Mouse (Mus musculus) intestine, embryonic 15.5 days (tissue): ENCODE measurements at regions not wholly inside any gene's neighbourhood (a gene's known extent, or its start where the extent isn't known, plus 50 kb on each side); places are given as distances from the start of the nearest gene placed in this dataset.
"Not testable (repeated sequence)": the region's sequence is repeated elsewhere in the genome, so short reads cannot be mapped to it uniquely, and the experiment has no call there.

Experiments used
- ATAC-seq: fragments of 200-750 bp; cut with Nextera tagmentation; 2 replicates; pipeline ENCODE4 v1.8.0; 2017; ENCODE audit warnings: moderate TSS enrichment, moderate library complexity
- H3K27ac ChIP-seq: fragments of 300-500 bp; sonication (generic); 2 replicates; pipeline ENCODE4 v1.5.1; 2015; ENCODE audit warnings: mild to moderate bottlenecking, inconsistent platforms
- H3K27me3 ChIP-seq: fragments of 300-500 bp; sonication (generic); replicated peaks from 2 replicates; pipeline ENCODE4 v1.6.1; 2015; ENCODE audit warnings: inconsistent platforms
- H3K36me3 ChIP-seq: fragments of 300-500 bp; sonication (generic); 2 replicates; pipeline ENCODE4 v1.6.1; 2015; ENCODE audit warnings: inconsistent platforms
- H3K4me1 ChIP-seq: fragments of 300-500 bp; sonication (generic); replicated peaks from 2 replicates; pipeline ENCODE4 v1.6.1; 2015; ENCODE audit warnings: inconsistent platforms
- H3K4me2 ChIP-seq: fragments of 300-500 bp; sonication (generic); replicated peaks from 2 replicates; pipeline ENCODE4 v1.6.1; 2015; ENCODE audit warnings: mild to moderate bottlenecking, inconsistent platforms
- H3K4me3 ChIP-seq: fragments of 300-500 bp; sonication (generic); replicated peaks from 2 replicates; pipeline ENCODE4 v1.5.1; 2015; ENCODE audit warnings: inconsistent platforms
- H3K9ac ChIP-seq: fragments of 300-500 bp; sonication (generic); 2 replicates; pipeline ENCODE4 v1.6.1; 2015; ENCODE audit warnings: inconsistent platforms
- H3K9me3 ChIP-seq: fragments of 300-500 bp; sonication (generic); 2 replicates; pipeline ENCODE4 v1.6.1; 2016; ENCODE audit warnings: inconsistent platforms
- WGBS: fragments of 180-500 bp; shearing (Covaris S2); methylation state at CpG from one replicate; pipeline ENCODE4 v1.1.7; 2015; 5-methylcytosine and 5-hydroxymethylcytosine counted together

GRCm38 (mm10) chr5:134046086-134046485, 53.4 kb upstream of the Castor2 start:
- ATAC-seq: no peak
- no peak overlapping the region for H3K27ac ChIP-seq
- 79% methylated on average over 6 of the region's 6 CpGs for WGBS
- H3K9me3 ChIP-seq: no peaks in the 10 kb centered on the region
- no peak overlapping the region for H3K4me2 ChIP-seq
- H3K4me3 ChIP-seq: no peak overlapping the region
- H3K4me1 ChIP-seq: no peaks in the 10 kb centered on the region; the same call in 1 of the 2 replicates
- no peaks in the 10 kb centered on the region for H3K27me3 ChIP-seq
- H3K36me3 ChIP-seq: no peaks in the 10 kb centered on the region
- H3K9ac ChIP-seq: no peak overlapping the region

- H3K36me3 ChIP-seq, H3K9me3 ChIP-seq, ATAC-seq, H3K9ac ChIP-seq, H3K4me1 ChIP-seq, H3K4me3 ChIP-seq, H3K4me2 ChIP-seq, H3K27ac ChIP-seq, H3K27me3 ChIP-seq: not testable (repeated sequence)
- WGBS: 64% methylated on average over 1 of the region's 2 CpGs
These were observed 56.6 kb upstream of the Castor2 start for GRCm38 (mm10) chr5:134042938-134043337.

GRCm38 (mm10) chr5:134027316-134027966, 72.1 kb upstream of the Castor2 start:
- Histone ChIP-seq H3K9ac (no peak overlapping the region), H3K36me3 (no peaks in the 10 kb centered on the region), H3K27ac (no peak overlapping the region), H3K4me3 (no peak overlapping the region), H3K4me1 (no peaks in the 10 kb centered on the region), H3K27me3 (no peaks in the 10 kb centered on the region), H3K4me2 (no peak overlapping the region), H3K9me3 (no peaks in the 10 kb centered on the region)
- 50% methylated on average over 11 of the region's 11 CpGs for WGBS
- ATAC-seq: no peak

GRCm38 (mm10) chr5:134019651-134020432, 79.7 kb upstream of the Castor2 start:
- Histone ChIP-seq H3K36me3 (no peaks in the 10 kb centered on the region), H3K9me3 (no peaks in the 10 kb centered on the region), H3K27me3 (no peaks in the 10 kb centered on the region), H3K27ac (no peak overlapping the region), H3K4me1 (peaks cover 1% of the 10 kb centered on the region; the same call in 1 of the 2 replicates), H3K9ac (no peak overlapping the region), H3K4me2 (no peak overlapping the region), H3K4me3 (no peak overlapping the region)
- WGBS: 84% methylated on average over 13 of the region's 13 CpGs
- no peak for ATAC-seq

GRCm38 (mm10) chr5:134014257-134015163, 85.0 kb upstream of the Castor2 start:
- H3K27ac ChIP-seq: peak overlapping the region; percentile 74
- WGBS: 29% methylated on average over 13 of the region's 13 CpGs
- H3K9ac ChIP-seq: no peak overlapping the region
- H3K4me3 ChIP-seq: no peak overlapping the region
- H3K4me1 ChIP-seq: peaks cover 8% of the 10 kb centered on the region; the same call in 1 of the 2 replicates
- peak overlapping the region; percentile 35 for H3K4me2 ChIP-seq
- H3K36me3 ChIP-seq: no peaks in the 10 kb centered on the region
- H3K9me3 ChIP-seq: no peaks in the 10 kb centered on the region
- H3K27me3 ChIP-seq: no peaks in the 10 kb centered on the region
- ATAC-seq: peak; percentile 90

- Histone ChIP-seq H3K27ac (no peak overlapping the region), H3K9me3 (no peaks in the 10 kb centered on the region), H3K9ac (no peak overlapping the region), H3K36me3 (no peaks in the 10 kb centered on the region), H3K4me2 (no peak overlapping the region), H3K27me3 (no peaks in the 10 kb centered on the region), H3K4me3 (no peak overlapping the region), H3K4me1 (peaks cover 8% of the 10 kb centered on the region; the same call in 1 of the 2 replicates)
- no peak for ATAC-seq
- 79% methylated on average over 8 of the region's 8 CpGs for WGBS
These were observed 86.3 kb upstream of the Castor2 start for GRCm38 (mm10) chr5:134013206-134013605.

- Histone ChIP-seq H3K4me2 (no peak overlapping the region), H3K9ac (no peak overlapping the region), H3K36me3 (no peaks in the 10 kb centered on the region), H3K4me1 (peaks cover 10% of the 10 kb centered on the region), H3K4me3 (no peak overlapping the region), H3K9me3 (no peaks in the 10 kb centered on the region), H3K27me3 (no peaks in the 10 kb centered on the region), H3K27ac (no peak overlapping the region)
- ATAC-seq: no peak
- WGBS: 79% methylated on average over 14 of the region's 14 CpGs
These were observed 89.7 kb upstream of the Castor2 start for GRCm38 (mm10) chr5:134009843-134010242.

GRCm38 (mm10) chr5:134007127-134007771, 92.3 kb upstream of the Castor2 start:
- Histone ChIP-seq H3K36me3 (no peaks in the 10 kb centered on the region), H3K9me3 (no peaks in the 10 kb centered on the region), H3K4me1 (peaks cover 3% of the 10 kb centered on the region), H3K4me3 (no peak overlapping the region), H3K9ac (no peak overlapping the region), H3K27me3 (no peaks in the 10 kb centered on the region), H3K4me2 (no peak overlapping the region), H3K27ac (no peak overlapping the region)
- WGBS: 20% methylated on average over 3 of the region's 3 CpGs
- ATAC-seq: peak; percentile 87

- 5% methylated on average over 14 of the region's 14 CpGs for WGBS
- Histone ChIP-seq H3K9ac (no peak overlapping the region), H3K27me3 (no peaks in the 10 kb centered on the region), H3K27ac (no peak overlapping the region), H3K9me3 (no peaks in the 10 kb centered on the region), H3K4me3 (peak overlapping the region; percentile 21), H3K36me3 (no peaks in the 10 kb centered on the region), H3K4me2 (peak overlapping the region; percentile 65), H3K4me1 (peaks cover 3% of the 10 kb centered on the region)
- ATAC-seq: peak; percentile 90
These were observed 92.9 kb upstream of the Castor2 start for GRCm38 (mm10) chr5:134006470-134007126.

- Histone ChIP-seq H3K36me3 (no peaks in the 10 kb centered on the region), H3K4me2 (no peak overlapping the region), H3K4me1 (peaks cover 3% of the 10 kb centered on the region), H3K27me3 (no peaks in the 10 kb centered on the region), H3K27ac (no peak overlapping the region), H3K4me3 (no peak overlapping the region), H3K9me3 (no peaks in the 10 kb centered on the region), H3K9ac (no peak overlapping the region)
- ATAC-seq: no peak
- 67% methylated on average over 3 of the region's 3 CpGs for WGBS
These were observed 93.5 kb upstream of the Castor2 start for GRCm38 (mm10) chr5:134006001-134006400.

- no peak overlapping the region for H3K4me2 ChIP-seq
- no peaks in the 10 kb centered on the region for H3K27me3 ChIP-seq
- WGBS: 12% methylated on average over 3 of the region's 3 CpGs
- H3K4me1 ChIP-seq: 0 out of 2 replicates have a peak, but pooled peaks cover 2% of the 10 kb centered on the region
- no peak overlapping the region for H3K27ac ChIP-seq
- no peak overlapping the region for H3K4me3 ChIP-seq
- no peaks in the 10 kb centered on the region for H3K36me3 ChIP-seq
- H3K9me3 ChIP-seq: no peaks in the 10 kb centered on the region
- H3K9ac ChIP-seq: no peak overlapping the region
- no peak for ATAC-seq
These were observed 99.4 kb upstream of the Castor2 start for GRCm38 (mm10) chr5:134000100-134000499.
